Mouse (Mus musculus) kidney, adult 11 months (tissue): ENCODE results near the gene Spint3.
A peak's percentile ranks its signal among the peaks of the same experiment; 100 is the strongest.

Experiments used
- DNase-seq: peaks from one replicate; pipeline ENCODE4 v3.0.0; 2022

Spint3 gene

DNA sequence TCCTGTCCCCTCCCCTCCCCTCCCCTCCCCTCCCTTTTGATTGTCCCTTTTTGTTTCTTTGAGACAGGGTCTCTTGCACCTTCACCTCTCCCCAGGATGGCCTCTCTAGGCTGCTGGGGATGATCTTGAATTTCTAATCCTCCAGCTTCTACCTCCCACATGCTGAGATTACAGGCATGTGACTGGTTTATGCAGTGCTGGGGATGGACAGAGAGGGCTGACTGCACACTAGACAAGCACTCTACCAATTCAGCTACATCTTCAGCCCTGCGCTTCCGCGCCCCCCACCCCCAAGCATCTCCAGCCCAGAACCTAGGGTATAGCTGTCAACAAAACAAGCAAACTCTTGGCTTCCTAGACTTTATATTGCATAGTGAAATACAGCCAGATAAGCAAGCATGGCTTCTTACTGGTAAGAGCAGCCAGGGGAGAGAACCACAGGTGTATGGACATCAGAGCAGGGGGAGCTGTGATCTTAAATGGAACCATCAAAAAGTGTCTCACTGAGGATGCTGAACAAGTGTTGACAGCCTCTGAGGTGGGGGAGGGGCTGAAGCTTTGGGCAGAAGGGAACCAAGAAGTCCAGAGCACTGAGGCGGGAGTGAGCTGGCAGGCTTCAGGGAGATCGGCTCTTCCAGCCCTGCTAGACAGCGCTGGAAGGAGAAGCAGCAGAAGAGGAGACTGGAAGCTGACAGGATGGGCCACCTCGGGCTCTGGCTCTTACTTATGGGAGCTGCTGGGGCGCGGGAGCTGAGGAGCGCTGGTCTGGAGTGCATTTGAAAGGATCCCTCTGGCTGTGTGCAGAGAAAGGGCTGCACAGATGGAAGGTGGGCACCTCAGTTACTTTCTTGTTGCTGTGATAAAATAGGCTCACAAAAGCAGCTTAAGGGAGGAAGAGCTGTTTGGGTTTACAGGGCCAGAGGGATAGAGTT, 23.0 kb downstream of the Spint3 start:
- DNase-seq, result no peak

DNA sequence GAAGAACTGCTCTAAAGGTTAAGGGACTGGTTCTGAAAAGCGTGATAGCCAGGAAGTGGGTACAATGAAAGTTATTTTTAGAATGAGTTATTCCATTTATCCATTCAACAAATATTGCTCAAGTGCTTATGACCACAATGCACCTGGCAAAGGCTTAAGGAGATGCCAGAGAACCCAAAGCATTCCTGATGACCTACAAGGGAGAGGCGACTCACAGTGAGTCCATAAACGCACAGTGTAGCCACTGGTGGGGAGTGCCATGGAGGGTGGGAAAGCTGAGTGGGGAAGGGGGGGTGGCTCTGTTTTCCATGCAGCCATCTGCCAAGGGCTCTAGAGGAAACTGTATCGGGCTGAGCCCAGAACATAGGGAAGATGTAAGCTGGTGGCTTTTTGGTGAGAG, 23.9 kb downstream of the Spint3 start:
- no peak for DNase-seq

GRCm38 (mm10) chr2:164544454-164545097, 28.7 kb downstream of the Spint3 start:
- no peak for DNase-seq

- peak; percentile 82 for DNase-seq
These were observed 29.5 kb downstream of the Spint3 start for GRCm38 (mm10) chr2:164543745-164544144.

DNA sequence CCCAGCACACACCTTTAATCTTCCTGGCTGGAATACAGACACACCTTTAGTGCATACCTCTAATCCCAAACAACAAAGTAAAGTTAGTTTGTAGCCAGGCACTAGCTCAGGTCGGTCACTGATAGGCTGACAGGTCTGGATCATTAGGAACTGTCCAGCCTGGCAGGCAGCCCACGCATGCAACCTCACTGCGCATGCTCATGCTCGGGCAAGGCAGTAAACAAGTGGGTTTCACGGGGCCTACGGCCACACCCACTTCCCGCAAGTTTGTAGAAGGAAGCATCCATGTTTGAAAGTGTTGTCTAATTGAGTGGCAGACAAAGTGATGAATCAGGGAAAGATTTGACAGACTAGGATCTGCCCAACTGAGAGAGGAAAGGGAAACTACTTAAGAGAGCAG, 30.7 kb downstream of the Spint3 start:
- DNase-seq, result peak; percentile 30

DNA sequence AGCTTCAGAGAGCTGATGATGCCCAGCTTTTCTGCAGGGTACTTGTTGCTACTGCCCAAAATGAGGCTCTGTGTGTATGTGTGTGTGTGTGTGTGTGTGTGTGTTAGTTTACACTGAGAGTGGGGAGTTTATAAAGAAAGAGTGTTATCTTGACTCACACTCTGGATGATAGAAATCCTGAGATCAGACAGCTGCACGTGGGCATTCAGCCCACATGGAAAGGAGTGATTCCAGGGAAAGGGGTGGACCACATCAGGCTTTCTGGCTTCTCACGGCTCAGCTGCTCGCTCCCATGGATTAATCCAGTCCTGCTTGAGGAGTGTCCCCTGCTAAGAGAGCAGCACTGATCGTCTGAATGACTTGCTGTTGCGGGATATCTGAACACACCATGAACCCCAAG, 31.1 kb downstream of the Spint3 start:
- no peak for DNase-seq

GRCm38 (mm10) chr2:164540652-164541427, 32.4 kb downstream of the Spint3 start:
- peak; percentile 26 for DNase-seq

GRCm38 (mm10) chr2:164537003-164537402, 36.3 kb downstream of the Spint3 start:
- no peak for DNase-seq

DNA sequence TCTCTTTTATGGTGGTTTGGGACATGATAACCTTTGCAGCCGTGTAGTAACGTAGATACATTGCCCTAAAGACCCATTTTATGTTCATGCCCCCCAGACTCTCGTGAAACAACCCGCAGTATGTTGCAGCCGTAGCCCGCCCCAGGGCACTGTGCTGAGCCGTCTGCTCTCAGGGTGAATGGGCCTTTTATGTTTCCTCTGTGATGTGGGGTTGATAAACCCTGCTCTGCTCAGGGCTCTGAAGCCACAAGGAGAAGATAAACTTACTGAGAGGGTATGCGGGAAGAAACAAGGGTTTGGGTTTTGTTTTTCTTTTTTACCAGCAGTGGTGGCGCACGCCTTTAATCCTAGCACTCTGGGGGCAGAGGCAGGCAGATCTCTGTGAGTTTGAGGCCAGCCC, 38.9 kb downstream of the Spint3 start:
- no peak for DNase-seq

- DNase-seq, result peak; percentile 54
These were observed 42.1 kb downstream of the Spint3 start for GRCm38 (mm10) chr2:164531169-164531568.

GRCm38 (mm10) chr2:164528557-164528956, 44.7 kb downstream of the Spint3 start:
- DNase-seq, result no peak

DNA sequence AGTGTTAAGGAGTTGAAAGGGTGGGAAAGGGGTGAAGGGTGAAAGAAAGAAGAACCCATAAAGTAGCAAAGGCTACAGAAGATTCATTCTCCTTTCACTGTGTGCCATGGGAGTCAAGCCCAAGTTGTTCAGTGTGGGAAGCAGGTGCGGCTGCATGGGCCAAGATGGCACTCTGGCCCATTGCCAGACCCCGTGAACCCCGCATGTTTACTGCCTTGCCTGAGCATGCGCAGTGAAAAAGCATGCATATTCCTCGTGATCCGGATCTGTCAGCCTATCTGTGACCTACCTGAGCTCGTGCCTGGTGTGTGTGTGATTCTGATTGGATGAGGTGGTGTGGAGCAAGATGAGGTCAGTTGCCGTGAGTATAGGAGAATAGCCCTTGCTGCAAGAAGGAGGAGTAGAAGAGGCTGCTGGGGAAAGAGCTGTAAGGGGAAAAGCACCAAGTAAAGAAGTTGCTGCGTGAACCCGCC, 49.9 kb downstream of the Spint3 start:
- DNase-seq, result peak; percentile 31

GRCm38 (mm10) chr2:164522280-164522679, 51.0 kb downstream of the Spint3 start:
- DNase-seq, result no peak

- no peak for DNase-seq
These were observed 51.4 kb downstream of the Spint3 start for GRCm38 (mm10) chr2:164521841-164522240.

GRCm38 (mm10) chr2:164520782-164521181, 52.5 kb downstream of the Spint3 start:
- DNase-seq, result peak; percentile 66
